Mouse (Mus musculus) megakaryocyte, embryonic 14.5 days (primary cell): ENCODE data around the gene Olfr212.
"Not testable (repeated sequence)": the region's sequence is repeated elsewhere in the genome, so short reads cannot be mapped to it uniquely, and the experiment has no call there.

Source experiments
- FLI1 ChIP-seq: IDR thresholded peaks from 2 replicates; pipeline ENCODE4 v1.6.1; 2012; ENCODE audit warnings: low read length, inconsistent platforms, mixed read lengths
- GATA1 ChIP-seq: IDR thresholded peaks from 3 replicates; pipeline ENCODE4 v1.6.1; 2012; ENCODE audit warnings: mixed read lengths, low read length, inconsistent platforms, borderline replicate concordance

GRCm38 (mm10) chr6:116506302-116507003 lies at the start of gene Olfr212:
- TF ChIP-seq GATA1, FLI1: not testable (repeated sequence)
